Comparison of ENCODE assay signal across 16 mouse cellular contexts in genomic region chr14:21703255-21703654, GRCm38 (mm10). TPM values are rescaled to one million over a fixed set of nuclear protein-coding genes. Genes with fewer than 3 reads are reported as not detected.
DNase-seq lines count a peak whose midpoint lies in the region; ATAC-seq and TF ChIP-seq lines count a peak whose summit lies in the region.
"Had no signal": no experiment of that assay in that cellular context is flagged by ENCODE, and none has a peak within 500 bp of the region (broad histone marks: within the 10 kb centered on the region; RNA-seq: fewer than 3 reads in every experiment).

No protein-coding gene starts in this region.

- H3K36me3 ChIP-seq in kidney, postnatal 0 days (ENCODE audit: insufficient read depth, low read length): no peaks in the 10 kb centered on the region
- no peaks in the 10 kb centered on the region for H3K36me3 ChIP-seq in kidney, embryonic 14.5 days (ENCODE audit: control insufficient read depth, insufficient read depth, low read length)
- peaks cover 0 to 8% of the 10 kb centered on the region in 2 experiments; a peak in 2 of 4 replicates for H3K36me3 ChIP-seq in MEL (ENCODE audit: control insufficient read depth in 1 of 2, insufficient read depth in 2 of 2, low read length in 2 of 2)
- H3K36me3 ChIP-seq in liver, postnatal 0 days (replicated peaks; ENCODE audit: insufficient read depth, low read length): no peaks in the 10 kb centered on the region
- H3K36me3 ChIP-seq: hindbrain, embryonic 10.5 days had no signal

- H3K9me3 ChIP-seq in kidney, postnatal 0 days (replicated peaks; ENCODE audit: low read length): no peaks in the 10 kb centered on the region
- no peaks in the 10 kb centered on the region for H3K9me3 ChIP-seq in kidney, embryonic 14.5 days (ENCODE audit: control insufficient read depth, low read length)
- no peaks in the 10 kb centered on the region for H3K9me3 ChIP-seq in MEL (replicated peaks; ENCODE audit: insufficient read depth, low read length)
- H3K9me3 ChIP-seq in liver, postnatal 0 days (ENCODE audit: low read length): no peaks in the 10 kb centered on the region
- H3K9me3 ChIP-seq: hindbrain, embryonic 10.5 days had no signal

- no peak overlapping the region for H3K4me2 ChIP-seq in kidney, postnatal 0 days (ENCODE audit: low read length)
- H3K4me2 ChIP-seq in kidney, embryonic 14.5 days (replicated peaks; ENCODE audit: low read depth, low read length): no peak overlapping the region
- no peak overlapping the region for H3K4me2 ChIP-seq in liver, postnatal 0 days (ENCODE audit: low read depth, low read length)

- H3K4me3 ChIP-seq in kidney, postnatal 0 days (replicated peaks; ENCODE audit: low read depth, low read length): no peak overlapping the region
- no peak overlapping the region for H3K4me3 ChIP-seq in kidney, embryonic 14.5 days (ENCODE audit: low read length)
- no peak overlapping the region for H3K4me3 ChIP-seq in MEL (ENCODE audit: control insufficient read depth in 1 of 2, insufficient read depth in 1 of 2, low read depth in 2 of 2, low read length in 2 of 2)
- H3K4me3 ChIP-seq in liver, postnatal 0 days (ENCODE audit: low read depth, low read length): no peak overlapping the region
- H3K4me3 ChIP-seq: hindbrain, embryonic 10.5 days had no signal

- no peak for TF ChIP-seq POLR2A in MEL (IDR thresholded peaks at IDR 0.05; ENCODE audit: control insufficient read depth in 1 of 2, insufficient read depth in 1 of 2, low read depth in 1 of 2, low read length in 2 of 2, poor library complexity in 1 of 2)

- H3K27me3 ChIP-seq in kidney, postnatal 0 days (ENCODE audit: insufficient read depth, low read length): no peaks in the 10 kb centered on the region
- H3K27me3 ChIP-seq in kidney, embryonic 14.5 days (ENCODE audit: control insufficient read depth, insufficient read depth, low read length): no peaks in the 10 kb centered on the region
- no peaks in the 10 kb centered on the region for H3K27me3 ChIP-seq in MEL (ENCODE audit: control insufficient read depth in 1 of 2, insufficient read depth in 2 of 2, low read length in 2 of 2)
- no peaks in the 10 kb centered on the region for H3K27me3 ChIP-seq in liver, postnatal 0 days (ENCODE audit: insufficient read depth, low read length)

- 10% methylated on average over 5 of the region's 5 CpGs for WGBS in kidney, postnatal 0 days
- WGBS in kidney, embryonic 14.5 days: 28% methylated on average over 5 of the region's 5 CpGs
- 42% methylated on average over 5 of the region's 5 CpGs for WGBS in liver, postnatal 0 days (ENCODE audit: insufficient replicate concordance)

- 0 out of 2 replicates have a peak, but pooled peaks cover 4% of the 10 kb centered on the region for H3K4me1 ChIP-seq in kidney, postnatal 0 days (replicated peaks; ENCODE audit: insufficient read depth, low read length)
- H3K4me1 ChIP-seq in kidney, embryonic 14.5 days (ENCODE audit: control insufficient read depth, insufficient read depth, low read length): 0 out of 2 replicates have a peak, but pooled peaks cover 4% of the 10 kb centered on the region
- H3K4me1 ChIP-seq in MEL (ENCODE audit: control insufficient read depth in 1 of 2, insufficient read depth in 2 of 2, low read length in 2 of 2): peaks cover 0 to 18% of the 10 kb centered on the region in 2 experiments; a peak in 2 of 4 replicates
- H3K4me1 ChIP-seq in liver, postnatal 0 days (ENCODE audit: insufficient read depth): peaks cover 4% of the 10 kb centered on the region

- TF ChIP-seq CTCF in kidney, postnatal 0 days (IDR thresholded peaks at IDR 0.05; ENCODE audit: low read depth): no peak
- TF ChIP-seq CTCF in MEL (IDR thresholded peaks at IDR 0.05 in 2 of 3, conservative IDR thresholded peaks at IDR 0.05 in 1 of 3; ENCODE audit: control insufficient read depth in 1 of 3, insufficient read depth in 1 of 3, low read depth in 2 of 3, low read length in 3 of 3, poor library complexity in 1 of 3, severe bottlenecking in 1 of 3): no peak
- no peak for TF ChIP-seq CTCF in liver, postnatal 0 days (IDR thresholded peaks at IDR 0.05; ENCODE audit: low read depth)

- DNase-seq in kidney, postnatal 0 days (ENCODE audit: low spot score): peak; percentile 70
- peak; percentile 19 for DNase-seq in MEL (ENCODE audit: low read depth, low spot score)
- peak; percentile 44 for DNase-seq in heart, adult 8-10 months (ENCODE audit: low spot score)
- no peak for DNase-seq in liver, postnatal 0 days
- DNase-seq in thymus, postnatal 36 days: no peak
- DNase-seq: adrenal gland, postnatal 36 days; cerebellum, adult 9-11 months; forebrain, postnatal 0 days; right cerebral cortex, adult 18-20 months had no signal

- TF ChIP-seq EP300 in MEL (IDR thresholded peaks at IDR 0.05; ENCODE audit: low read depth in 1 of 2, low read length in 2 of 2): no peak
- TF ChIP-seq EP300 in liver, postnatal 0 days (IDR thresholded peaks at IDR 0.05; ENCODE audit: low read depth): peak; percentile 40; the same call in 1 of the 2 replicates

- H3K9ac ChIP-seq in kidney, postnatal 0 days (ENCODE audit: low read depth, low read length): no peak overlapping the region
- H3K9ac ChIP-seq in kidney, embryonic 14.5 days (ENCODE audit: low read depth, low read length): no peak overlapping the region
- no peak overlapping the region for H3K9ac ChIP-seq in MEL (ENCODE audit: control insufficient read depth, low read depth, low read length, poor library complexity, severe bottlenecking)
- no peak overlapping the region for H3K9ac ChIP-seq in liver, postnatal 0 days (replicated peaks)
- H3K9ac ChIP-seq: forebrain, postnatal 0 days had no signal

- no peak for ATAC-seq in kidney, postnatal 0 days (replicated peaks; ENCODE audit: low FRiP score, low read depth)
- ATAC-seq in kidney, embryonic 14.5 days (ENCODE audit: low FRiP score, low TSS enrichment): no peak
- ATAC-seq in liver, postnatal 0 days: peak; percentile 56
- no peak for ATAC-seq in monocyte, adult 5-6 weeks (replicated peaks; ENCODE audit: insufficient number of reproducible peaks, low FRiP score, low TSS enrichment, poor library complexity, severe bottlenecking)
- ATAC-seq in cerebellum, adult (ENCODE audit: insufficient number of reproducible peaks, low FRiP score, low TSS enrichment): no peak
- ATAC-seq: forebrain, postnatal 0 days had no signal

- H3K79me2 ChIP-seq in MEL (ENCODE audit: control insufficient read depth, insufficient read depth, low read length, poor library complexity): no peaks in the 10 kb centered on the region

- H3K27ac ChIP-seq in kidney, postnatal 0 days: no peak overlapping the region
- H3K27ac ChIP-seq in kidney, embryonic 14.5 days (ENCODE audit: low read depth, low read length): no peak overlapping the region
- no peak overlapping the region for H3K27ac ChIP-seq in MEL (ENCODE audit: control insufficient read depth, low read depth, low read length)
- H3K27ac ChIP-seq in liver, postnatal 0 days (ENCODE audit: low read depth): no peak overlapping the region
- H3K27ac ChIP-seq: hindbrain, embryonic 10.5 days had no signal

- TF ChIP-seq RAD21 in MEL (IDR thresholded peaks at IDR 0.05; ENCODE audit: low read depth, low read length): no peak

TF ChIP-seq in MEL, 35 proteins besides CTCF, POLR2A, EP300 and RAD21:
- TF ChIP-seq MYC (IDR thresholded peaks at IDR 0.05; ENCODE audit: low read depth, low read length): no peak
- no peak for TF ChIP-seq POLR2AphosphoS5 (IDR thresholded peaks at IDR 0.05; ENCODE audit: borderline replicate concordance, low read depth, low read length)
- no peak for TF ChIP-seq MXI1 (IDR thresholded peaks at IDR 0.05; ENCODE audit: low read depth, low read length)
- no peak for TF ChIP-seq RCOR1 (IDR thresholded peaks at IDR 0.05; ENCODE audit: low read depth, low read length)
- TF ChIP-seq TBP (IDR thresholded peaks at IDR 0.05; ENCODE audit: low read depth, low read length): no peak
- TF ChIP-seq HCFC1 (IDR thresholded peaks at IDR 0.05; ENCODE audit: low read depth, low read length): no peak
- no peak for TF ChIP-seq USF1 (IDR thresholded peaks at IDR 0.05; ENCODE audit: low read depth, low read length)
- TF ChIP-seq SIN3A (IDR thresholded peaks at IDR 0.05; ENCODE audit: low read length): no peak
- TF ChIP-seq TCF12 (IDR thresholded peaks at IDR 0.05; ENCODE audit: low read depth, low read length): no peak
- no peak for TF ChIP-seq ZKSCAN1 (IDR thresholded peaks at IDR 0.05; ENCODE audit: low read depth, low read length)
- TF ChIP-seq NELFE (IDR thresholded peaks at IDR 0.05; ENCODE audit: low read depth, low read length): no peak

RNA-seq across cellular contexts. Expression of gene Dupd1, which starts 11.1 kb away (rescaled TPM):
- not detected in 2 replicates for polyA plus RNA-seq in kidney, postnatal 0 days (2015; fragmentation: Nextera tagmentation; extraction: Ambion mirVana)
- not detected in 2 replicates for polyA plus RNA-seq in kidney, embryonic 14.5 days (2014; fragmentation: Nextera tagmentation; extraction: Ambion mirVana)
- not detected in 2 replicates for total RNA-seq in MEL (2012; rRNA removed)
- not detected for polyA plus RNA-seq in MEL (2012; ENCODE audit: insufficient read depth in 1 of 2, insufficient read length in 2 of 2, low read depth in 1 of 2, low replicate concordance in 2 of 2, missing spikeins in 1 of 2)
- total RNA-seq in heart, adult 8-10 months (2022): under 1 TPM in 2 of 4 experiments, not detected in 2; 0.37 to 0.47 TPM
- 0.15 TPM in 1 of 2 replicates, not detected in the other for polyA plus RNA-seq in liver, postnatal 0 days (2015; fragmentation: Nextera tagmentation; extraction: Ambion mirVana)
- 0.58 TPM in 1 of 3 replicates, not detected in the others for total RNA-seq in monocyte, adult 5-6 weeks (2017)
- total RNA-seq: megakaryocyte progenitor cell, adult 5-6 weeks had no signal

RNA-seq across cellular contexts. Expression of gene Samd8, which starts 47.1 kb away (rescaled TPM):
- 8.1 and 8.5 TPM in 2 replicates for polyA plus RNA-seq in kidney, postnatal 0 days (2015; fragmentation: Nextera tagmentation; extraction: Ambion mirVana)
- 9.8 and 13.2 TPM in 2 replicates for polyA plus RNA-seq in kidney, embryonic 14.5 days (2014; fragmentation: Nextera tagmentation; extraction: Ambion mirVana)
- total RNA-seq in MEL (2012; rRNA removed): 5.8 and 6.7 TPM in 2 replicates
- polyA plus RNA-seq in MEL (2012; ENCODE audit: insufficient read depth in 1 of 2, insufficient read length in 2 of 2, low read depth in 1 of 2, low replicate concordance in 2 of 2, missing spikeins in 1 of 2): 1 to 10 TPM in 1 of 2 experiments, not detected in 1; 6.8 TPM
- 10 to 100 TPM; 29.6 to 38.3 (median 33.6) TPM for total RNA-seq in heart, adult 8-10 months (2022)
- polyA plus RNA-seq in liver, postnatal 0 days (2015; fragmentation: Nextera tagmentation; extraction: Ambion mirVana): 3.8 and 4.1 TPM in 2 replicates
- total RNA-seq in monocyte, adult 5-6 weeks (2017): 20.8 to 25.1 TPM (median 22.3 TPM) in 3 replicates

RNA-seq across cellular contexts. Expression of gene Dusp13, which starts 47.7 kb away (rescaled TPM):
- 0.26 TPM in 1 of 2 replicates, not detected in the other for polyA plus RNA-seq in kidney, postnatal 0 days (2015; fragmentation: Nextera tagmentation; extraction: Ambion mirVana)
- not detected in 2 replicates for polyA plus RNA-seq in kidney, embryonic 14.5 days (2014; fragmentation: Nextera tagmentation; extraction: Ambion mirVana)
- not detected in 2 replicates for total RNA-seq in MEL (2012; rRNA removed)
- under 1 TPM in 1 of 2 experiments, not detected in 1; 0.08 TPM for polyA plus RNA-seq in MEL (2012; ENCODE audit: insufficient read depth in 1 of 2, insufficient read length in 2 of 2, low read depth in 1 of 2, low replicate concordance in 2 of 2, missing spikeins in 1 of 2)
- total RNA-seq in heart, adult 8-10 months (2022): 1 to 10 TPM; 1.4 to 3.6 (median 2.5) TPM
- 0.24 TPM in 1 of 2 replicates, not detected in the other for polyA plus RNA-seq in liver, postnatal 0 days (2015; fragmentation: Nextera tagmentation; extraction: Ambion mirVana)
- not detected in 3 replicates for total RNA-seq in monocyte, adult 5-6 weeks (2017)
- total RNA-seq: left cerebral cortex, postnatal 36 days; megakaryocyte progenitor cell, adult 5-6 weeks had no signal
- polyA plus RNA-seq: hindbrain, embryonic 10.5 days; neural tube, embryonic 11.5 days had no signal

Comparison
In these comparisons a context has a peak if more than half of its experiments do, and no peak if none do; other contexts are left out.
1. DNase-seq: peak in kidney, postnatal 0 days (single experiment), MEL (single experiment) and heart, adult 8-10 months (single experiment); none in liver, postnatal 0 days (single experiment) and thymus, postnatal 36 days (0 of 2).